Mouse (Mus musculus) T-helper 2 cell (primary cell): ENCODE data around the gene Psmb5.

Source experiments
- in situ Hi-C: fragments of 300-600 bp; cut with MboI, MseI; formaldehyde crosslinking; loops from one replicate; pipeline ENCODE4 v1.15.1; 2025; ENCODE audit warnings: high pct_unique_total_duplicates

The Psmb5 gene

DNA sequence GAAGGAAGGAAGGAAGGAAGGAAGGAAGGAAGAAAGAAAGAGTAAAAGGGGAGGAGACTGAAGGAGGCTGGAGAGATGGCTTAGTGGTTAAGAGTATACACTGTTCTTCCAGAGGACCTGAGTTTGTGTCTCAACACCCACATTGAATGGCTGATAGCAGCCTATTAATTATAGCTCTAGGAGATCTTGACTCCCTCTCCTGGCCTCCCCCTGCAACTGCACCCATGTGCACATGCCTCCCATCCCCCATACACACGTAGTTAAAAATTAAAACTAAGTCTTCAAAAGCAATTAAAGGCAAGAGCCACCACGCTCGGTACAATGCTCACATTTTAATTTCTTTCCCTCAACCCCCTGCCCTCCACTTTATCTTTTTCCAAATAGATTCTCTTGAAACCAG is 23.8 kb downstream of the Psmb5 start:
- in situ Hi-C loops: no loop called here

GRCm38 (mm10) chr14:54592319-54592934 is 25.4 kb downstream of the Psmb5 start:
- in situ Hi-C loops: no loop called here

DNA sequence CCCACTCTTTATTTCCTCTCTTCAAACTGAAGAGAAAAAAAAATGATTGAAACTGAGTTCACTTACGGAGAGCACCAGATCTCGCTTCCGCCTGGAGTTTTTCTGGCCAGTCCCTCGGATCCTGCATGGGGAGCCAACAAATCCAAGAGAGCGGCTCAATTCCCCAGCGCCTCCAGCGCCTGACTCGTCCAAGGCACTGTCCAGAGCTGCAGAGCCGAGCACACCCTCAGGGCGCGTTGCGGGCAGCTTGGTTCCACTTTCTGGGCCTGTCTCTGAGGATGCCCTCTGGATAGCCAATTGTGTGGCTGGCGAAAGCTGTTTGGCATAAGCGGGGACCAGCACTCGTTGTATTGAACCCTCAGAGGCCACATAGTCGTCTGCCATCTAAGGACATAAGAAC is 26.8 kb downstream of the Psmb5 start:
- in situ Hi-C loops: no loop called here

- in situ Hi-C loops: no loop called here
Observed at GRCm38 (mm10) chr14:54583681-54584338, 34.0 kb downstream of the Psmb5 start.

- in situ Hi-C loops: no loop called here
Observed at GRCm38 (mm10) chr14:54582536-54582935, 35.3 kb downstream of the Psmb5 start.

DNA sequence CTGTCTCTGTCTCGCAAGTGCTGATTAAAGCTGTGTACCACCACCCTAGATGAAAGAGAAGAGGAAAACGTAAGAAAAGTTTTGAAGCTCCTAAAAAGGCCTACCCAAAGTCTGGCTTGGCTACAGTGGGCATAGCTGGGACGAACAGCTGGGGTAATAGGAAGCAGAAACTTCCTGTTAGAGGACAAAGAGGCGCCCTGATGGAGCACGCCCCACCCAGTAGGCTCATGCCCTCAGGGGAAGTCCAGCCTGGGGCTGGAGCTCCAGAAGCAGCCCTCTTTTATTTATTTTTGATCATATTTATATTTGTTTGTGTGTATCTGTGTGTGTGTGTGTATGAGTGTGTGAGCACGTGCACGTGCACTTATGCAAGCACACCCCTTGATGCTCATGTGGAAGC is 38.2 kb downstream of the Psmb5 start:
- in situ Hi-C loops: no loop called here

DNA sequence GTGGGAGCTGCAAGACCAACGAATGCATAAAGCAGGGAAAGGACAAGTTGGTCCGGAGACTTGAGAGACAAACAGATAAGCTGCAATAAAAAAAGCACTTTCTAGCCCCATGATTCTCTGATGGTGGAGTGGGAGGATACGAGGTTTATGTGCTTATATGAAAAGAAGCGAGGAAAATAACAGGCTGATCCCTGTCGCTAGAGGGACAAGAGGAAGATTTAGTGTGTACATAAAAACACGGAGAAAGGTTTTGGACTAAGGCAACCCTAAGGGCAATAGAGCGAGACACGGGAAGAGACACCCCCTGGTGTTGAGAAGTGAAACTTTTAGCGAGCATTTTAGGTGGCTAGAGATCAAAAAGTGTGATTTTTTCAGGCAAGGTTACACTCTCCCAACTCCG is 39.8 kb downstream of the Psmb5 start:
- in situ Hi-C loops: no loop called here

DNA sequence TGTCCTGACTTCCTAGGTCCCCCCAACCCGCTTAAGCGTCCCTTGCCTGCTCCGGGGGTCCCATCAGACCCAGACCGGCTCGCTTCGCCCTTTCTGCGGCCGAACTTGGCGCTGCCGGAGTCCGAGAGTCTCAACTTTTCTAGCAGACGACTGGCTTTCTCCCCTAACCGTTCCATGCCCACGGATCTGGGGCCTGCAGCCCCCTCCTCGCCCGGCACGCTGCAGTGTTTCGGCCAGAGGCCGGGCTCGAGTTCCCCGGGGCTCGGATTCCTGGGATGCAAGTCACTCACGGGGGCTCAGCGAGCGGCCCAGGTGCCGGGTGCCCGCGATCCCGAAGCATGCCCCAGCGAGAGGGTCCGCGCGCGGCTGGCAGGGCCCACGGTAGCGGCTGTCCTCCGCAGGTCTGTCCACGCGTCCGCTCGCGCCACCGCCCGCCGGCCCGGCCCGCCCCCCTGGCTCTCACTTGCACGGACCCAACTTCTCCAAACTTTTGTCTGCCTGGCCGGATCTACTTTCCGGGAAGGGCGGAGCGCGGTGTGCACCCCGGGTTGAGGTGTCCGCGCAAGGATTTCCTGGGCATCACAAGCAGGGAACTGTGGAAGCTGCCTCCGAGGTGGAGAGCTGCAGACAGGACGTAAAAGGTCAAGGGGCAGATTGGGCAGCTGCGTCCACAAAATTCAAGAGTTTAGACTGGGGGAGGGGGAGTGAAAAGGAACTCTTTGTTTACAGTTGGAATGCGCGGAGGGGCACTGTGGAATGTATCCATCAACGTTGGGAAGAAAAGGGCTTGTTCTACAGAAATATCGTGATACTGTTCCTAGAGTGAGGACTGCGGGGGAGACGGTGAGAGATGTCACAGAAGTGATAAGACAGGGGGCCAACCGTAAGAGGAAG is 40.5 kb downstream of the Psmb5 start, which contains the start of gene Ajuba:
Gene Ajuba, minus strand, starts transcription at position 470 of the 894 bp plus-strand sequence.
- in situ Hi-C loops: no loop called here

DNA sequence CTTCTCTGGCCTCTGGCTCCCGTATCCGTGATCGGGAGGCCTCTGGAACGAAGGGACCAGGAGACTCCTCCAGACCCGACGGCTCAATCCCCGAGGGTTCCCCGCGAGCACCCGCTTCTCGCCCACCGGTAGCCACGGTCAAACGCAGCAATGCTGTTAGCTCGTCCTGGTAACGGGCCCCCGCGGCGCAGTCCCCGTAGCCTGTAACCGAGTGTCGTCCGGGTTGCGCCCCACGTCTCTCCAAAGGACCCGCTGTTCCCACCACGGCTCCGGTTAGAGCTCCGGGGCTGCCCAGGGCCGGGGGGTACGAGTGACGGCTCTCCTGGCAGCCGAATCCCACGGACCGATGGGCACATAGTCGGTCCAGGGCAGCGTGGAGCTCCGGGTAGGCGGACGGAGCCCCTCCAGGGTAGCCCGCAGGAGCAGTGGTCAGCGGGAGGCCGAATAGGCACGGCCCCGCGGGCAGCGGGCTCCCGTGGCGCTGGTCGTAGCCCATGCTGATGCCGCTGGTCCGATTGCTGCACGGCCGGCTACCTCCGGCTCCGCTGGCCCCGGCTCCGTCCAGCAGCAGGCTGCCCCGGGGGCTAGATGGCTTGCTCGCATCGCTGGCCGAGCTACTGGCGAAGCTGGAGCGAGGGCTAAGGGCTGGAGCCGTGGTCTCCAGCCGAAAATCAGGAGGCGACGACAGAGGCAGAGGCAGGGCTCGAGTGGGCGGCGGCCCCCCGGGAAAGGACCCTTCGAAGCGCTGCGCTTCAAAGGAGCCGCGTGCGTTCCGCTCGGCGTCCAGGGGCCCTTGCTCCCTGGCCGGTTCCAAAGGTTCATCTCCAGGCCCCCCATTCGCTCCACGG is 41.4 kb downstream of the Psmb5 start:
- in situ Hi-C loops: no loop called here

DNA sequence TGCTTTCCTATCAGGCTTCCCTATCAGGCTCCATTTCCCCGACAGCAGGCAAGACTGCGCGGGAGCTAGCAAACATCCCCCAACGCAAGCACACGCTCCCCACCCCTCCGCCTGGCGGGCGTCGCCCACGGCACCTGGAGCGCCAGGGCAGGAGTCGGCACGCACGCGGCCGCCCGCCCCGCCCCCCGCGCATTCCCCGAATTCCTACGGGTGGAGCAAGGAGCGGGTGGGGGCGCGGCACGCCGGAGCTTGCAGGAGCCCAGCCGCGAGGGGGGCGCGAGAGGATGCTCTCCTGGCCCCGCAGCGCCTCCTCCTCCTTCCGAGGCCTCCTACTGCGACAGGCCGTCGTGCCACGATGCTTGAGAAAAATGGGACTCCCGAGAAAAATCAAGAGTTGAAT is 42.2 kb downstream of the Psmb5 start:
- in situ Hi-C loops: no loop called here

DNA sequence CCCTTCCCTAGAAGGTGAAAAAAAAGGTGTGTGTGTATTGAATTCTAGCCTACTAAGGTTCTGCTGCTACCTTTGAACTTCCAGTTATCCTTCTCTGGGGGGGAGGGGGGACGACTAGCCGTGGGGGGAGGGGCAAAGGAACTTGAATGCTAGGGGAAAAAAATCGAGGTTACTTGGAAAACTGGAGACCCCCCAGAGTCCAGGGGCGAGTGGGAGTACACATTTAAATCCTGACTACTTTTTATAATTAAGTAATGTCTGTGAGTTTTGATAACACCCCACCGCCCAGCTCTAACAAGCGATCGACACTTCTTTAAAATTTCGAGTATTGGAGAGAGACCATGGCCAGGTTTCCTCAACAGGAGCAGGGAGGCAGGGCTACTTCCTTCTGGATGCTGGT is 42.8 kb downstream of the Psmb5 start:
- in situ Hi-C loops: no loop called here

GRCm38 (mm10) chr14:54574253-54574652 is 43.6 kb downstream of the Psmb5 start:
- in situ Hi-C loops: loop anchor here (5.0 kb wide), 2 partner anchors 38 to 68 kb away; partner anchors contain the start of genes Cdh24 and Gm17606

DNA sequence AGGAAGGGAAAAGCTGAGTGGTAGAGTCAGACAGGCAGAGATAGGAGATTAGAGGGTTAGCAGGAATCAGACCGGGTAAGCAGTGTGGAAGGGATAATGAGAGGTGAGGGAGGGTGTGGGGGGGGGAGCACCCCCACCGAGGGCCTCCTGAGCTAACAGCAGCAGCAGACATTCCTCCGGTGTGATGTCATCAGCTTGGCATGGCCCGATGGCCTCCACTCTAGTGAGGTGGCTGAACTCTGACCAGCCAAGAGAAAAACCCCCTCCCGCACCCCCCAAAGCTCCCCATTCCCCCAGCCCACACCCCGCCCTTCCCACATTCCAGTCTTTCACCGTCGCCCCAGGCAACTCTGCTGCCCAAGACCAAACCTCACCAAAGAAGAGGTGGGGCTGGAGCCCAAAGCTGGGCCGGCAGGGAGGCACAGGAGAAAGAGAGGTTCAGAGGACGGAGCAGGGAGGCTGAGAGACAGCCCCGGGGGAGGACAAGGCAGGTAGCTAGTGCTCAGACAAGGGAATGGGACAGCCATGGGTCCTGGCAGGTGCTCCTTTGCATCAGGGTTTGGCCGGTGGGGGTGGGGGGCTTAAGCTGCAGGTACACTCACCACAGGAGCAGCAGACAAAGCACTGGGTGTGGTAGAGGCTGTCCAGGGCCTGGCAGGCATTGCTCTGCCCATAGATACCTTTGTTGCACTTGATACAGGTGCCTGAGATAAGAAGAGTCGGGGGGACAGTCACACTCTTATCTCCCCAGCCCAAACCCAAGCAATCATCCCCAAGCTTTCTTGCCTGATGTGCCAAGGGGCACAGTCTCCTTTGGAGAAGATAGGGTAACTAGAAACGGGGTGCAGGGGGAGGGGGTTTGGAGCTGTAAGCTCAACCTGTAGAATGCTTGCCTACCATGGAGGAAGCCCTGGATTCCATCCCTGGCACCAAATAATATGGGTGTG is 44.8 kb downstream of the Psmb5 start:
- in situ Hi-C loops: loop anchor here (5.0 kb wide), 2 partner anchors 39 to 69 kb away; partner anchors contain the start of genes Cdh24 and Gm17606

DNA sequence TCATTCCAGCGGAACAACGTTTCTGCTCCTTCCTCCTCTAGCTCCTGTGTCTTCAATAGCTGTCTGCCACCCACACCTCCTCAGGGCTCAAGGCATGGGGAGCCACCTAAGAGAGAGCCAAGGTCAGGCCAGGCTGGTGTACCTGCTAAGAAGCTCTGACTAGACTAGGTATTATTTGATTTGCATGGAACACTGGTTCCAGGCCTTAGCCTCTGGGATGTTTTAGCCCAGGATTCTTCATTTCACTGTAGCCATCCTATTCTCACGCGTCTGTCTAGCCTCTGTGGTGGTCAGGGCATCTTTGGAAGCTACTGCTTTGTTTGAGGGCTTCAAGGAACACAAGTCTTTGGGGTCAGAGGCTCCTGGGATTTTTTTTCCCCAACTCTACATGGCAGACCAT is 45.7 kb downstream of the Psmb5 start:
- in situ Hi-C loops: loop anchor here (5.0 kb wide), 2 partner anchors 40 to 70 kb away; partner anchors contain the start of genes Cdh24 and Gm17606

GRCm38 (mm10) chr14:54569451-54570392 is 48.1 kb downstream of the Psmb5 start:
- in situ Hi-C loops: loop anchor here (5.0 kb wide), 2 partner anchors 43 to 73 kb away; partner anchors contain the start of genes Cdh24 and Gm17606

DNA sequence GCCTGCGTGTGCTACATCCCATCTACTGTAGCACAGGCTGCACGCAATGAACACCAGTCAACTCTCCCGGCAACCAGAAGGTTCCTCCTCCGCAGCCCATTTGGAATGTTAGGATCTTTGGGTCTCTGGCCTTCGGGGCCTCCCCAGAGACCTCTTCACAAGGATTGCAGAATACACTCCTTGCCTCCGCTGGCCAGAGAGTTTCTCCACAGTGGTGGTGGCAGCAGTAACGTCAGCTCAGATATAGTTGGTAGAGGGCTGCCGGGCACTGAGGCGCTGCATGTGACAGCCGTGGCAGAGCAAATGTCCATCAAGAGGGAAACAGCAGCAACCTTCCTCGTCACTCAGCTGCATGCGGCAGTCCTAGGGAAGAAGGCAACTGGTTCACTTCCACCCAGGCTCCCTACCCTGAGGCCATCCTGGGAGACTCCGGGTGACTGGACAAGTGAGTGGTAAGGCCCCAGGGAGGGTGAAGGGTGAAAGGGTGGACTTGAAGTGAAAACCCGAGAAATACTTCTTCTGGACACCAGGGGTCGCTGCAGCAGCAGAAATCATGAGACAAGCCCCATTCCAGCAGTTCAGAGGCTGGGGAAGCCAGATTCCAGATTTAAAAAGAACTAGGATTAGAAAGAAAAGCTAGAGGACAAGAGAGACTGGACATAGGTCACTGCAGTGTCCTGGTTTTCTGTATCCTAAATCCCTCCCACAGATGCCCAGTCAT is 49.0 kb downstream of the Psmb5 start:
- in situ Hi-C loops: no loop called here
